Mouse (Mus musculus): ENCODE measurements around the gene Cox6a1.

Gene Cox6a1

DNA sequence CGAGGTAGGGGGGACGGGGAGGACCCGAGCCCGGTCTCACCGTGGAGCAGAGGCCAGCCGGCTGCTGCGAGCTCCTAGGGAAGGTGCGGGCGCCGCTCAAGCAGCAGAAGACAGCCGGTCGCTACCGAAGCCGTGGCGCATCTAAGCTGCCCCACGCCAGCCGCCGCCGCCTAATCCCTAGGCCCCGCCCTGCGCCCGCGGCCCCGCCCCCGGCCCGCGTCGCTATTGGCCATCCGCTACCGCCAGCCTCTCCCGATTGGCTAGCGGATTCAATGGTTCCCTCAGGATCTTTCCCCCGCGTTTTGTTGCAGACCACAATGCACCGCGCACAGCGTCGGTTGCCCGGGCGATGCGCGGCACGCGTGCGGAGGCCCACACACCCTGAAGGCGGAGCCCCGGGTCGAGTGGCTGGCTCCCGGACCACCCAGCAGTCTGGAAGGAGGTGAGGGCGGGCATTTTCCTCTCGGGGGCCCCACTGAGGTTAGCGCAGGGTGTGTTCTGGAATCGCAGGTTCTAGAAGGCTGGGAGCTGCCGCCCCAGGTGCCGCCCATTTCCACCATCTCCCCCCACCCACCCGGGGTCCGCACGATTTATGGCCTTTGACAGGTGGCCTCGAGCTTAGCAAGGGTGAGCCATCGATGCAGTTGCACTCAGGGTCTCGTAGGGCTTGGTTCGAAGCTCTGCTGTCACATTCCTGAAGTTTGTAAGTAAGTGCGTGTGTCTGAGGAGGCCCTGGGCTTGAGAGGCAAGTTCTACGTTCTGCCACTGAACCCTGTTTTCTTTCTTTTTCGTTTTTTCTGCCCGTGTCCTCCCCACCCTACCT is 47.8 kb downstream of the Cox6a1 start, which contains the start of gene Dynll1:
TSS of gene Dynll1 (minus strand) at position 208 of the 823 bp plus-strand sequence.
- peak; percentile 98 for DNase-seq (ENCODE audit: inconsistent ontology term)

GRCm38 (mm10) chr5:115300035-115300744 is 48.6 kb downstream of the Cox6a1 start:
- DNase-seq (ENCODE audit: inconsistent ontology term): peak; percentile 92

DNA sequence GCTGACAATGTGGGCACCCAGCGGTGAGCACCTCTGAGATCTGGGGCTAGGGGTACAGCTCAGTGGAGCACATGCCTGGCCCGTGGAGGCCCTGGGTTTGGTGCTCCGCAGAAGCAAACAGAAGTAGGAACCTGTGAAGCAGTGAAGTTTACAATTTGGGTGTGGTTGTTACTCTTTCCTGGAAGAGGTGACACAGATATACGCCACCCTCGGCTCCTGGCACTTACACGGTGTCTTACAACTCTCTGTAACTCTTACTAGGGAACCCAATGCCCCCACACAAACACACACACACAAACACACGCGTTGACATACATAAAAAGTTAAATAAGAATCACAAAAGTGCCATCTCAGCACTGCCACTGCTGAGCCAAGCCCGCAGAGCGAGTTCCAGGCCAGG is 52.4 kb downstream of the Cox6a1 start:
- no peak for DNase-seq (ENCODE audit: inconsistent ontology term)
